Mouse (Mus musculus): ENCODE data around the gene Vav2. TPM values are rescaled to one million over a fixed set of nuclear protein-coding genes. Genes with fewer than 3 reads are reported as not detected.

The Vav2 gene
- polyA plus RNA-seq, 1 experiment from 2014 or later, result 16.4 TPM

DNA sequence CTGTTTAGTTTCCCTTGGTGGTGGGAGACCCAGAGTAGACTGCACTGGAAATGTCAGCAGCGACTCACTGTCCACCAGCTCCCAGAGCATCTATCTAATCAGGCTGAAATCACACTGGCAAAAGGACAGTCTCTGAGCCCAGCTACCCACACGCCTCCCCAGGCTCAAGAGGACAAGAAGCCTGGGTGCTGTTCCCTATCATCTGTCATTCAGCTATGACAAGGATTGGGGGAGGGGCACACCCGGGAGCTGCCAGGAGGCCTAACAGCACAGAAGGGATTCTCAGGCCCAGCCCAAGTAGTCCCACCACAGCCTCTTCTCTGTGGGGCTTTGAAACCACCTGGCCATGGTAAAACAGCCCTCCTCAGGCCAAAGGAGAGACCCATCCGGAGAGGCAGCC lies 36.1 kb downstream of the Vav2 start:
- Histone ChIP-seq H3K36me3 (ENCODE audit: control insufficient read depth, insufficient read depth, low read length) (no peaks in the 10 kb centered on the region), H3K4me3 (replicated peaks; ENCODE audit: low read depth, low read length) (no peak overlapping the region), H3K27ac (replicated peaks; ENCODE audit: low read depth, low read length) (no peak overlapping the region), H3K9ac (replicated peaks; ENCODE audit: low read length) (no peak overlapping the region), H3K4me1 (ENCODE audit: control insufficient read depth, insufficient read depth, low read length) (peaks cover 52% of the 10 kb centered on the region), H3K9me3 (ENCODE audit: control insufficient read depth, low read length) (no peaks in the 10 kb centered on the region), H3K27me3 (ENCODE audit: control insufficient read depth, insufficient read depth, low read length) (no peaks in the 10 kb centered on the region), H3K4me2 (ENCODE audit: low read length) (no peak overlapping the region)
- ATAC-seq (ENCODE audit: low FRiP score, low TSS enrichment), result no peak
- WGBS, result 58% methylated on average over 4 of the region's 4 CpGs
- no peak for DNase-seq

DNA sequence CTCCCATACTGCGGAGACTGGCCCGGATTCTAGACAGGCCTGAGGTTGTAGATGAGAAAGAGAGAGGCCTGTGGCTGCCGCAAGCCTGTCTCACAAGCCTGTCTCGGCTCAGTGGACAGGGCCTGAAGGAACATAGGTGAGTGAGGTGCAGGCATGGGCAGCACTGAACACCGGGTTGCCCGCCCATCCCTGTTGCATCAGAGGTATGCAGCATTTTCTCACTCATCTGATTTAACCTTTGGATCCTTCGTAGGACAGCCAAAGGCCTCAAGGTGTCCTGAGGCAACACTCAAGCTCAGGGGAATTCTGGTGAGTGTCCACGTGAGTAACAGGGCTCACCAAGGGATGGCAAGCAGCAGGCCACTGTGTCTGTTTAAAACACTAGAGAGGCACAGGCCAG lies 36.5 kb downstream of the Vav2 start:
- Histone ChIP-seq H3K4me3 (replicated peaks; ENCODE audit: low read depth, low read length) (no peak overlapping the region), H3K4me2 (ENCODE audit: low read length) (no peak overlapping the region), H3K9me3 (ENCODE audit: control insufficient read depth, low read length) (no peaks in the 10 kb centered on the region), H3K4me1 (ENCODE audit: control insufficient read depth, insufficient read depth, low read length) (peaks cover 48% of the 10 kb centered on the region), H3K9ac (replicated peaks; ENCODE audit: low read length) (no peak overlapping the region), H3K27me3 (ENCODE audit: control insufficient read depth, insufficient read depth, low read length) (no peaks in the 10 kb centered on the region), H3K36me3 (ENCODE audit: control insufficient read depth, insufficient read depth, low read length) (0 out of 2 replicates have a peak, but pooled peaks cover 4% of the 10 kb centered on the region), H3K27ac (replicated peaks; ENCODE audit: low read depth, low read length) (no peak overlapping the region)
- ATAC-seq (ENCODE audit: low FRiP score, low TSS enrichment) (no peak), DNase-seq (no peak)
- WGBS, result 71% methylated on average over 8 of the region's 8 CpGs

DNA sequence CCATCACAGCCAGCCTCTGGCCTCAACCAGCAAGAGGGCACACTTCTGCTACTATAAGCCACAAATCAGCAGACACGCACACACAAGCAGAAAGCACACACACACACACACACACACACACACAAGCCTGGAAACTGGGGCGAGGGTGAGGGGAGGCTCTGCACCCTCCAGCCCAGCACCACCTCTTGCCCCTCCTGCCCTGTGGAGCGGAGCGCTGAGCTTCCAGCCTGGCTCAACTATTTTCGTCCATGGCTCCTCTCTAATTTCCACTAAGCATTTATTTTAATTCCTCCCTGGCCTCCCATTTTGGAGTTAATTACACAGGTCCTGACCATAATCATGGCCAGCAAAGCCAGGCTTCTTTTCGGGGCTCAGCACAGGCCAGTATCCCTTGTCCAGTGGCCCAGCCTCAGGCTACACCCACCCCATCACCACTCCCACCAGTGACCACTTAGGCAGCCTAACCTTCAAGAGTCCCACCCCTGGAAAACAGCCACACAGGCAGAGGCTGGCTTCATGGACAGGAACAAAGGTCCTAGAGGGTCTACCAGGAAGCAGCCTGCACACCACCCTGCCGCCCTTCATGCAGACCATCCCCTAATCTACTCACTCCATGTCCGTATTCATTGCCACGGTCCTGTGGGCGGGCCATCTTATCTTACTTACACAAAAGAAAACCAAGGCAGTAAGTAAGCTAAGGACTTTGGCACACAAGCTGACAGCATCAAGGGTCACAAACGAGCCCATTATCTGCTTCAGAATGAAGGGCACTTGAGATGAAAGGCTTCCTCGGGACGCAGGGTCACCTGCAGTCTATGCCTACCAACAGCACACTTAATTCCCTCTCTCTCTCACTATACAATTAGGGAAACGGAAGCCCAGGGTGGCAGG lies 37.3 kb downstream of the Vav2 start:
- Histone ChIP-seq H3K4me1 (ENCODE audit: control insufficient read depth, insufficient read depth, low read length) (peaks cover 41% of the 10 kb centered on the region), H3K27ac (replicated peaks; ENCODE audit: low read depth, low read length) (no peak overlapping the region), H3K4me2 (ENCODE audit: low read length) (no peak overlapping the region), H3K9ac (replicated peaks; ENCODE audit: low read length) (no peak overlapping the region), H3K27me3 (ENCODE audit: control insufficient read depth, insufficient read depth, low read length) (no peaks in the 10 kb centered on the region), H3K4me3 (replicated peaks; ENCODE audit: low read depth, low read length) (no peak overlapping the region), H3K36me3 (ENCODE audit: control insufficient read depth, insufficient read depth, low read length) (0 out of 2 replicates have a peak, but pooled peaks cover 6% of the 10 kb centered on the region), H3K9me3 (ENCODE audit: control insufficient read depth, low read length) (no peaks in the 10 kb centered on the region)
- ATAC-seq (ENCODE audit: low FRiP score, low TSS enrichment), result no peak
- WGBS, result 40% methylated on average over 14 of the region's 14 CpGs
- no peak for DNase-seq

DNA sequence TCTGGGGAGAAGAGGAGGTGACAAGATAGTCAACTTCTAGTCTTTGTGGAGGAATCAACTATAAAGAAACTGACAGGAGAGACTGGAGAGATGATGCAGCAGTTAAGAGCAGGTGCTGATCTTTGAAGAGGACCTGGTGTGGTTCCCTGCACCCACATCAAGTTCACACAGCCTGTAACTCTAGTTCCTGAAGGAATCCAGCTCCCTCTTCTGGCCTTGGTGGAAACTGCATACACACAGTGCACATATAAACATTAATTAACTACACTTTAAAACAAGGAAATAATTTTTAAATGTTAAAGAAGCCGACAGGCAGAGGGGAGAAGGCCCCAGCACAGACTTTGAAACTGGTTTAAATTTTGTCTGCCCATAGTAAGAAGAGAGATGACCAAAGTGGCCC lies 39.6 kb downstream of the Vav2 start:
- Histone ChIP-seq H3K9me3 (ENCODE audit: control insufficient read depth, low read length) (no peaks in the 10 kb centered on the region), H3K4me2 (ENCODE audit: low read length) (no peak overlapping the region), H3K36me3 (ENCODE audit: control insufficient read depth, insufficient read depth, low read length) (0 out of 2 replicates have a peak, but pooled peaks cover 6% of the 10 kb centered on the region), H3K27me3 (ENCODE audit: control insufficient read depth, insufficient read depth, low read length) (no peaks in the 10 kb centered on the region), H3K9ac (replicated peaks; ENCODE audit: low read length) (no peak overlapping the region), H3K4me3 (replicated peaks; ENCODE audit: low read depth, low read length) (no peak overlapping the region), H3K27ac (replicated peaks; ENCODE audit: low read depth, low read length) (no peak overlapping the region), H3K4me1 (ENCODE audit: control insufficient read depth, insufficient read depth, low read length) (peaks cover 21% of the 10 kb centered on the region)
- DNase-seq (no peak), ATAC-seq (ENCODE audit: low FRiP score, low TSS enrichment) (no peak)
- 95% methylated on average over 1 of the region's 1 CpGs for WGBS

DNA sequence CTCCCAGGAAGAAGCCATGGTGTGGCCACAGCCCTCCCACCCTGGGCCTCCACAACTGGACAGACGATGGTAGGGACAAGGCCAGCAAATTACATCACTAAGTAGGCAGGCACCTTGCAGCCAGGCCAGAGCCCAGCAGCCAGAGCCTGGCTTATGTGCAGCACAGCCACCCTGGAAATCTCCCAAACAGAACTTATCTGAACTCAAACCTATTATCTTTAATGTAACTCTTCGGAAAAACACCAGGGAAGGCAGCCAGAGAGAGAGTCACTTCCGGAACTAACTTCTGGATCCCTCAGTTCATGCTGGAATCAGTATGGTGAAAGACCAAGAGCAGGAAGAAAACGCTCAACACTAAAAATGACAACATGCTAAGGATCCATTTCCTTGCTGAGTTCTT lies 45.1 kb downstream of the Vav2 start:
- peaks cover 26% of the 10 kb centered on the region for H3K4me1 ChIP-seq (ENCODE audit: control insufficient read depth, insufficient read depth, low read length)
- H3K9ac ChIP-seq (replicated peaks; ENCODE audit: low read length), result no peak overlapping the region
- no peak overlapping the region for H3K4me3 ChIP-seq (replicated peaks; ENCODE audit: low read depth, low read length)
- DNase-seq (no peak), ATAC-seq (ENCODE audit: low FRiP score, low TSS enrichment) (no peak)
- no peak overlapping the region for H3K4me2 ChIP-seq (ENCODE audit: low read length)
- 0 out of 2 replicates have a peak overlapping the region, but pooled peaks have one; percentile 5 for H3K27ac ChIP-seq (replicated peaks; ENCODE audit: low read depth, low read length)
- no peaks in the 10 kb centered on the region for H3K9me3 ChIP-seq (ENCODE audit: control insufficient read depth, low read length)
- H3K36me3 ChIP-seq (ENCODE audit: control insufficient read depth, insufficient read depth, low read length), result 0 out of 2 replicates have a peak, but pooled peaks cover 6% of the 10 kb centered on the region
- WGBS, result 85% methylated on average over 4 of the region's 4 CpGs
- no peaks in the 10 kb centered on the region for H3K27me3 ChIP-seq (ENCODE audit: control insufficient read depth, insufficient read depth, low read length)

DNA sequence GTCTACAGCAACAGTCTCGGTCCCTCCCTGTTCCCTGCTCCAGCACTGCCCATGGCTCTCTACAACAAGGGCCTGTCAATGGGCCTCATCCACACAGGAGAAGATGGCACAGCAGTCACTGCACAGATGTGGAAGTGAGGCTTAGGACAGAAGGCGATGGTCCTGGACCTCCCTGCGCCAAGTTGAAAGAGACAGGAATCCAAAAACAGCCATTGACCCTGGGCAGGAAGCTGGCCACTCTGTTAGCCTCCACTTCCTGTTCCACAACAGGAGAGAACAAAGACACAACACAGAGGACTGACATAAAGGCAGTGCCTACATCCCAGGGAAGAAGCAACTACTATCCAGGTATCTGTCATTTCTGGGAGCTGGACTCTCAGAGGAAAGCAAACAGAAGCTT lies 45.6 kb downstream of the Vav2 start:
- Histone ChIP-seq H3K27ac (replicated peaks; ENCODE audit: low read depth, low read length) (0 out of 2 replicates have a peak overlapping the region, but pooled peaks have one; percentile 5), H3K4me1 (ENCODE audit: control insufficient read depth, insufficient read depth, low read length) (peaks cover 31% of the 10 kb centered on the region)
- ATAC-seq (ENCODE audit: low FRiP score, low TSS enrichment), result no peak

DNA sequence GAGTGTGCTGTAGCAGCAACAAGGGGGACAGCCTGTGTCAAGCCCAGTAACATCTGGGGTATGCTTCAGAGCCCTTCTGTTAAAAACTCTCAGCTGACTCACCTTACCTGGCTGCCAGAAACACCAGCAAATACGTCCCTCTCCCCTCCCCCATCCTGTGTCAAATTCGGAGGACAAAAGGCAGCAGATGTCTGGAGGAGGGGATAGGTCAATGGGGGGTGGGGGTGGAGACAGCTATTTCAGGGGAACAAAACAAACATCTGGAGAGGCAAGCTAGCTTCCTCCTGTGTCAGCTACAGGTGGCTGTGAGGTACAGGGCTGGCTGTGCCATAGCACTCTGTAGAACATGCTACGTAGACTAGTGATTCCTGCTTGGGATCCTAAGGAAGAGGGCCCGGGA lies 49.0 kb downstream of the Vav2 start:
- Histone ChIP-seq H3K9me3 (ENCODE audit: control insufficient read depth, low read length) (no peaks in the 10 kb centered on the region), H3K27ac (replicated peaks; ENCODE audit: low read depth, low read length) (peak overlapping the region; percentile 37; the same call in 1 of the 2 replicates), H3K4me1 (ENCODE audit: control insufficient read depth, insufficient read depth, low read length) (peaks cover 43% of the 10 kb centered on the region), H3K27me3 (ENCODE audit: control insufficient read depth, insufficient read depth, low read length) (no peaks in the 10 kb centered on the region), H3K9ac (replicated peaks; ENCODE audit: low read length) (no peak overlapping the region), H3K36me3 (ENCODE audit: control insufficient read depth, insufficient read depth, low read length) (no peaks in the 10 kb centered on the region), H3K4me3 (replicated peaks; ENCODE audit: low read depth, low read length) (no peak overlapping the region), H3K4me2 (ENCODE audit: low read length) (no peak overlapping the region)
- ATAC-seq (ENCODE audit: low FRiP score, low TSS enrichment) (no peak), DNase-seq (no peak)
- WGBS, result 16% methylated on average over 4 of the region's 4 CpGs

More for the DNA sequence above, 45.6 kb downstream of the Vav2 start:
- WGBS, result 87% methylated on average over 3 of the region's 3 CpGs
- Histone ChIP-seq H3K9ac (replicated peaks; ENCODE audit: low read length) (no peak overlapping the region), H3K27me3 (ENCODE audit: control insufficient read depth, insufficient read depth, low read length) (no peaks in the 10 kb centered on the region), H3K4me2 (ENCODE audit: low read length) (no peak overlapping the region), H3K4me3 (replicated peaks; ENCODE audit: low read depth, low read length) (no peak overlapping the region), H3K36me3 (ENCODE audit: control insufficient read depth, insufficient read depth, low read length) (0 out of 2 replicates have a peak, but pooled peaks cover 6% of the 10 kb centered on the region), H3K9me3 (ENCODE audit: control insufficient read depth, low read length) (no peaks in the 10 kb centered on the region)
- DNase-seq, result no peak

DNA sequence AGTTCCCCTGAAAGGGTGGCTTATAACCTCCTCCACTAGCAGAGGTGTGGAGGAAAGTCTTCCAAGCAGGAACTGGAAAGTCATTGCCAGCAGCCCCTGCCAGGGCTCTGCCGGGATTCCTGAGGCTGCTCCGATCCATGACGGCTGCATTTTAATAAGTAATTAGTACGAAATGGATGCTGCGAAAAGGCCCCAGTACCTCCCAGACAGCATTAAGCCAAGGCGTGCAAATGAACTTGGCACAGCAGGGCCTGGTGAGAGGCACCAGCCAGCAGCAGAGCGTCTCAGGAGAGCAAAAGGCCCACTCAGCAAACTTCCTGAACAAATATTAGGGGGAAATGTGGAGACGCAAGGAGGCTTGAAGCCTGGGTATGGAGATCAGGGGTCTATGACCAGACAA lies 49.7 kb downstream of the Vav2 start:
- ATAC-seq (ENCODE audit: low FRiP score, low TSS enrichment) (peak; percentile 46; the same call in 1 of the 2 replicates), DNase-seq (peak; percentile 74)
- H3K27ac ChIP-seq (replicated peaks; ENCODE audit: low read depth, low read length), result peak overlapping the region; percentile 37; the same call in 1 of the 2 replicates
- H3K4me1 ChIP-seq (ENCODE audit: control insufficient read depth, insufficient read depth, low read length), result peaks cover 43% of the 10 kb centered on the region
- no peak overlapping the region for H3K4me2 ChIP-seq (ENCODE audit: low read length)
- H3K27me3 ChIP-seq (ENCODE audit: control insufficient read depth, insufficient read depth, low read length), result no peaks in the 10 kb centered on the region
- H3K4me3 ChIP-seq (replicated peaks; ENCODE audit: low read depth, low read length), result no peak overlapping the region
- WGBS, result 10% methylated on average over 8 of the region's 8 CpGs
- no peaks in the 10 kb centered on the region for H3K36me3 ChIP-seq (ENCODE audit: control insufficient read depth, insufficient read depth, low read length)
- H3K9me3 ChIP-seq (ENCODE audit: control insufficient read depth, low read length), result no peaks in the 10 kb centered on the region
- no peak overlapping the region for H3K9ac ChIP-seq (replicated peaks; ENCODE audit: low read length)

DNA sequence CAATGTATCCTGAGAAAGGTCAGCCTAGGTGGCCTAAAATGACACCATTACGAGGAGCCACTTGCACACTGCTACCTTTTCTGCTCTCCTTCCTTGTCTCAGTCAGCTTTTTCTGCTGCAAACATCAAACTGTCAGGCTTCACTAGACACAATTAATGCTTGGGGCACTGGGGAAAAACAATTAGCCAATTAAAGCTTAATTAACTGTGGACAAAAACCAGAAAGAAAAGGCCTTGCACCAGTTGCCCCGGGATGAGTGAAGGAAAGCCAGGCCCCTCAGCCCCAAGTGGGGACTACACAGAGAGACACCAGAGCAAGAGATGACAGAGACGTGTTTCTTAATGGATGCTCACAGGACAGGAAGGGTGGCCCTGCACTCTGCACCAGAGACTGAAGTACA lies 51.7 kb downstream of the Vav2 start:
- no peak for ATAC-seq (ENCODE audit: low FRiP score, low TSS enrichment)
- no peak overlapping the region for H3K4me3 ChIP-seq (replicated peaks; ENCODE audit: low read depth, low read length)
- H3K4me2 ChIP-seq (ENCODE audit: low read length), result no peak overlapping the region
- no peaks in the 10 kb centered on the region for H3K9me3 ChIP-seq (ENCODE audit: control insufficient read depth, low read length)
- H3K27me3 ChIP-seq (ENCODE audit: control insufficient read depth, insufficient read depth, low read length), result no peaks in the 10 kb centered on the region
- no peak overlapping the region for H3K9ac ChIP-seq (replicated peaks; ENCODE audit: low read length)
- H3K36me3 ChIP-seq (ENCODE audit: control insufficient read depth, insufficient read depth, low read length), result no peaks in the 10 kb centered on the region
- H3K27ac ChIP-seq (replicated peaks; ENCODE audit: low read depth, low read length), result no peak overlapping the region; the same call in 1 of the 2 replicates
- DNase-seq, result no peak
- H3K4me1 ChIP-seq (ENCODE audit: control insufficient read depth, insufficient read depth, low read length), result peaks cover 43% of the 10 kb centered on the region
- WGBS, result 28% methylated on average over 3 of the region's 3 CpGs

Data from midbrain, embryonic 14.5 days (tissue).